Mouse (Mus musculus) MEL (cell line): ENCODE results near the gene Pcnx4. TPM values are rescaled to one million over a fixed set of nuclear protein-coding genes. Genes with fewer than 3 reads are reported as not detected.

Experiments
- DNase-seq: peaks from one replicate; pipeline ENCODE4 v3.0.0; 2011; ENCODE audit warnings: low read depth, low spot score
- H3K27ac ChIP-seq: 2 replicates; pipeline ENCODE4 v1.5.1; 2012; ENCODE audit warnings: low read depth, mild to moderate bottlenecking, control low read depth, low read length, moderate library complexity; ENCODE audit not compliant: control insufficient read depth
- H3K27me3 ChIP-seq, 2 experiments: fragments of 150-350 bp in 1 of 2; sonication (generic) in 1 of 2; 2 replicates each; pipeline ENCODE4 v1.6.1; 2012; ENCODE audit warnings: low read length in 2 of 2, mild to moderate bottlenecking in 2 of 2, improper control_type of control experiment in 1 of 2, moderate library complexity in 1 of 2; ENCODE audit not compliant: insufficient read depth in 2 of 2, control insufficient read depth in 1 of 2
- H3K36me3 ChIP-seq, 2 experiments: 2 replicates each; pipeline ENCODE4 v1.6.1; 2012 to 2014; ENCODE audit warnings: low read length in 2 of 2, improper control_type of control experiment in 1 of 2, inconsistent platforms in 1 of 2, mild to moderate bottlenecking in 1 of 2; ENCODE audit not compliant: insufficient read depth in 2 of 2, control insufficient read depth in 1 of 2
- H3K4me1 ChIP-seq, 2 experiments: fragments of 150-350 bp in 1 of 2; sonication (generic) in 1 of 2; 2 replicates each; pipeline ENCODE4 v1.6.1; 2012; ENCODE audit warnings: low read length in 2 of 2, improper control_type of control experiment in 1 of 2, mild to moderate bottlenecking in 1 of 2; ENCODE audit not compliant: insufficient read depth in 2 of 2, control insufficient read depth in 1 of 2
- H3K4me3 ChIP-seq, 2 experiments: fragments of 150-350 bp in 1 of 2; sonication (generic) in 1 of 2; 2 replicates each; pipeline ENCODE4 v1.5.1; 2012; ENCODE audit warnings: low read depth in 2 of 2, low read length in 2 of 2, mild to moderate bottlenecking in 2 of 2, moderate library complexity in 2 of 2, control low read depth in 1 of 2, improper control_type of control experiment in 1 of 2; ENCODE audit not compliant: control insufficient read depth in 1 of 2, insufficient read depth in 1 of 2
- H3K79me2 ChIP-seq: 2 replicates; pipeline ENCODE4 v1.6.1; 2012; ENCODE audit warnings: mild to moderate bottlenecking, low read length, moderate library complexity; ENCODE audit not compliant: control insufficient read depth, poor library complexity, insufficient read depth
- H3K9ac ChIP-seq: 2 replicates; pipeline ENCODE4 v1.6.1; 2012; ENCODE audit warnings: low read depth, mild to moderate bottlenecking, control low read depth, low read length, moderate library complexity; ENCODE audit not compliant: control insufficient read depth, poor library complexity, severe bottlenecking
- H3K9me3 ChIP-seq: fragments of 150-350 bp; sonication (generic); replicated peaks from 2 replicates; pipeline ENCODE4 v1.6.1; 2012; ENCODE audit warnings: mild to moderate bottlenecking, low read length, improper control_type of control experiment, moderate library complexity; ENCODE audit not compliant: insufficient read depth
- BHLHE40 ChIP-seq: IDR thresholded peaks from 2 replicates; pipeline ENCODE4 v1.6.1; 2012; ENCODE audit warnings: low read depth, mild to moderate bottlenecking, inconsistent platforms, low read length, improper control_type of control experiment, borderline replicate concordance
- CHD1 ChIP-seq: IDR thresholded peaks from 2 replicates; pipeline ENCODE4 v1.6.1; 2012; ENCODE audit warnings: low read depth, mild to moderate bottlenecking, inconsistent platforms, low read length, improper control_type of control experiment
- CHD2 ChIP-seq: IDR thresholded peaks from 2 replicates; pipeline ENCODE4 v1.6.1; 2011; ENCODE audit warnings: low read length, improper control_type of control experiment
- EP300 ChIP-seq, 2 experiments: IDR thresholded peaks; 2 replicates each; pipeline ENCODE4 v1.6.1; 2011; ENCODE audit warnings: improper control_type of control experiment in 2 of 2, low read length in 2 of 2, low read depth in 1 of 2, mild to moderate bottlenecking in 1 of 2
- ETS1 ChIP-seq: IDR thresholded peaks from 2 replicates; pipeline ENCODE4 v1.6.1; 2012; ENCODE audit warnings: low read depth, mild to moderate bottlenecking, inconsistent platforms, low read length, improper control_type of control experiment, moderate library complexity
- HCFC1 ChIP-seq: IDR thresholded peaks from 2 replicates; pipeline ENCODE4 v1.6.1; 2012; ENCODE audit warnings: low read depth, mild to moderate bottlenecking, inconsistent platforms, low read length, improper control_type of control experiment, moderate library complexity
- JUND ChIP-seq: IDR thresholded peaks from 2 replicates; pipeline ENCODE4 v1.6.1; 2011; ENCODE audit warnings: low read depth, mild to moderate bottlenecking, improper control_type of control experiment, low read length
- MAX ChIP-seq: IDR thresholded peaks from 2 replicates; pipeline ENCODE4 v1.6.1; 2011; ENCODE audit warnings: low read length, improper control_type of control experiment
- MXI1 ChIP-seq: IDR thresholded peaks from 2 replicates; pipeline ENCODE4 v1.6.1; 2011; ENCODE audit warnings: mild to moderate bottlenecking, low read depth, low read length, improper control_type of control experiment
- MYC ChIP-seq: IDR thresholded peaks from 2 replicates; pipeline ENCODE4 v1.6.1; 2011; ENCODE audit warnings: low read depth, mild to moderate bottlenecking, low read length, improper control_type of control experiment, moderate library complexity
- POLR2AphosphoS2 ChIP-seq: IDR thresholded peaks from 2 replicates; pipeline ENCODE4 v1.6.1; 2011; ENCODE audit warnings: low read length, improper control_type of control experiment
- POLR2AphosphoS5 ChIP-seq: IDR thresholded peaks from 2 replicates; pipeline ENCODE4 v1.6.1; 2012; ENCODE audit warnings: low read depth, borderline replicate concordance, mild to moderate bottlenecking, inconsistent platforms, low read length, moderate library complexity, mixed read lengths
- RAD21 ChIP-seq: IDR thresholded peaks from 2 replicates; pipeline ENCODE4 v1.6.1; 2011; ENCODE audit warnings: mild to moderate bottlenecking, low read depth, low read length, improper control_type of control experiment
- SIN3A ChIP-seq: IDR thresholded peaks from 2 replicates; pipeline ENCODE4 v1.6.1; 2012; ENCODE audit warnings: low read length, improper control_type of control experiment, inconsistent platforms
- SMC3 ChIP-seq: IDR thresholded peaks from 2 replicates; pipeline ENCODE4 v1.6.1; 2011; ENCODE audit warnings: low read depth, low read length, improper control_type of control experiment
- TAL1 ChIP-seq: IDR thresholded peaks from 2 replicates; pipeline ENCODE4 v1.6.1; 2012; ENCODE audit warnings: mild to moderate bottlenecking, inconsistent platforms, low read length, moderate library complexity, mixed read lengths
- TBP ChIP-seq: IDR thresholded peaks from 2 replicates; pipeline ENCODE4 v1.8.0; 2011; ENCODE audit warnings: low read depth, low read length, improper control_type of control experiment
- TCF12 ChIP-seq: IDR thresholded peaks from 2 replicates; pipeline ENCODE4 v1.6.1; 2014; ENCODE audit warnings: low read depth, mild to moderate bottlenecking, inconsistent platforms, low read length, improper control_type of control experiment, moderate library complexity
- UBTF ChIP-seq: IDR thresholded peaks from 2 replicates; pipeline ENCODE4 v1.6.1; 2012; ENCODE audit warnings: low read depth, mild to moderate bottlenecking, inconsistent platforms, low read length, improper control_type of control experiment, moderate library complexity, borderline replicate concordance; ENCODE audit not compliant: insufficient read depth
- USF1 ChIP-seq: IDR thresholded peaks from 2 replicates; pipeline ENCODE4 v1.6.1; 2014; ENCODE audit warnings: low read depth, mild to moderate bottlenecking, inconsistent platforms, low read length, improper control_type of control experiment, moderate library complexity
- ZKSCAN1 ChIP-seq: IDR thresholded peaks from 2 replicates; pipeline ENCODE4 v1.6.1; 2012; ENCODE audit warnings: low read depth, mild to moderate bottlenecking, inconsistent platforms, low read length, improper control_type of control experiment, moderate library complexity
- ZNF384 ChIP-seq: IDR thresholded peaks from 2 replicates; pipeline ENCODE4 v1.6.1; 2012; ENCODE audit warnings: low read depth, mild to moderate bottlenecking, inconsistent platforms, low read length, improper control_type of control experiment
- polyA plus RNA-seq, 2 experiments: library from polyadenylated mRNA; stranded (reverse) in 1 of 2; unstranded in 1 of 2; fragments of >175 nt in 1 of 2; fragments of >200 nt in 1 of 2; gene quantifications; 2 replicates each; pipeline versions ENCODE4 v1.2.1 to v1.2.4; 2012; ENCODE audit warnings: low replicate concordance in 2 of 2, low read depth in 1 of 2; ENCODE audit not compliant: insufficient read length in 2 of 2, insufficient read depth in 1 of 2, missing spikeins in 1 of 2
- total RNA-seq: library from RNA; depleted of rRNA; stranded (reverse); fragments of 300-350 nt; gene quantifications from 2 replicates; pipeline ENCODE4 v1.2.3, GENCODE M21; 2012

Pcnx4 gene
- total and polyA plus RNA-seq, 3 experiments, result 3.2 to 5.2 TPM; not detected in 1

DNA sequence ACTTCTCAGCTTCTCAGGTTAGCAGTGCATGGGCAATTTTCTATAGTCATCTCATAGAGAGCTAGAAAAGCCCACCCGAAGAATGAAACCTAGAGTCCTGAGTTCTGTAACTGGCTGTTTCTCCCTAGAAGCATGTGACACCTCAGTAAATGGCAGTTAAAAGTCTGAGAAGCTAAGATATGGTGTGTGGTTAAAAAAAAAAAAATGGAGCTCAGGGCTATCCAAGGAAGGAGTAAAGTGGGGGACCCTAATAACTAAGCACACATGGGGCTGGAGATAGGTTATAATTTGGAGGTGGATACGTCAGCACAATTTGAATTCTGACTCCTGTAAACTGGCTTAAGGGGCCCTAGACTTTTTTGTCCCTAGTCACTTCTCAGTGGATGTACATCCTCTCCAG, 46.9 kb downstream of the Pcnx4 start:
- Histone ChIP-seq H3K27me3 (no peaks in the 10 kb centered on the region), H3K9ac (no peak overlapping the region), H3K4me3 (no peak overlapping the region), H3K36me3 (no peaks in the 10 kb centered on the region), H3K9me3 (no peaks in the 10 kb centered on the region), H3K79me2 (no peaks in the 10 kb centered on the region), H3K27ac (no peak overlapping the region), H3K4me1 (no peaks in the 10 kb centered on the region; a peak in 1 of 4 replicates)
- no peak for DNase-seq
- TF ChIP-seq ZNF384, result peak; percentile 74
- TF ChIP-seq SIN3A, result no peak
- peak; percentile 27 for TF ChIP-seq TAL1
- TF ChIP-seq EP300 (IDR thresholded peaks at IDR 0.05; ENCODE audit: low read depth in 1 of 2, low read length in 2 of 2), result peak; percentile 23 to 73; a peak in 2 of 4 replicates
- TF ChIP-seq ETS1, result peak; percentile 12; the same call in 1 of the 2 replicates
- no peak for TF ChIP-seq JUND
- no peak for TF ChIP-seq HCFC1
- TF ChIP-seq TCF12, result peak; percentile 44; the same call in 1 of the 2 replicates
- TF ChIP-seq USF1, result peak; percentile 33; the same call in 1 of the 2 replicates
- no peak for TF ChIP-seq ZKSCAN1
- TF ChIP-seq MAX, result no peak

DNA sequence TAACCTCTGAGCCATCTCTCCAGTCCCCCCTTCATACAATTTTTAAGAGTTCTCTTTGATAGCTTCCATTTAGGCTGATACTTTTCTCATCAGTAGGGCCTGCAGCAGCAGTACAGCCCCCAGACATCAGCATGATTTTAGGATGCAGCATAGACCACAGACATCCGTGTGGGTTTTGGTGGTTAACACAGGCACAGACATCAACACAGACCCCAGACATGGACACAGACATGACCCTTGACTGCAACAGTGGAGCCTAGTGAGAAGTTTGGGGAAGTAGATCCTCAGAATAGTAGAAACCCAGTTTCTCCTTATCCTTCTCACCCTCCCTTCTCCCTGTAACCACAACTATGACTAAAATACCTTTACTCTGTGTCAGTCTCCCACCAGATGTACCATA, 49.2 kb downstream of the Pcnx4 start:
- Histone ChIP-seq H3K9me3 (no peaks in the 10 kb centered on the region), H3K36me3 (no peaks in the 10 kb centered on the region), H3K27ac (no peak overlapping the region), H3K4me1 (no peaks in the 10 kb centered on the region; a peak in 1 of 4 replicates), H3K9ac (no peak overlapping the region), H3K4me3 (no peak overlapping the region), H3K27me3 (no peaks in the 10 kb centered on the region), H3K79me2 (no peaks in the 10 kb centered on the region)
- TF ChIP-seq BHLHE40 (no peak), MYC (no peak), MXI1 (no peak), ZNF384 (no peak), RAD21 (no peak), CHD2 (no peak), UBTF (no peak), TBP (no peak), ZKSCAN1 (no peak), POLR2AphosphoS2 (no peak), POLR2AphosphoS5 (no peak), HCFC1 (no peak), SMC3 (no peak), CHD1 (no peak), SIN3A (no peak)
- no peak for DNase-seq
